Mouse (Mus musculus) CD4-positive, CD25-positive, alpha-beta regulatory T cell, adult 4 months (primary cell): Measurements from ENCODE around the gene Hectd4. TPM values are rescaled to one million over a fixed set of nuclear protein-coding genes. Genes with fewer than 3 reads are reported as not detected.
"Not testable (repeated sequence)": the region's sequence is repeated elsewhere in the genome, so short reads cannot be mapped to it uniquely, and the experiment has no call there.

Source experiments
- ATAC-seq: one replicate; pipeline ENCODE4 v1.8.0; 2017
- polyA plus RNA-seq, 2 experiments: library from polyadenylated mRNA; unstranded; fragments of 100-300 nt; shearing (Covaris generic); gene quantifications; one replicate each; pipeline ENCODE4 v1.2.1; 2017

Gene Hectd4
- 1 to 10 TPM; 8.8 to 9.8 TPM for polyA plus RNA-seq

DNA sequence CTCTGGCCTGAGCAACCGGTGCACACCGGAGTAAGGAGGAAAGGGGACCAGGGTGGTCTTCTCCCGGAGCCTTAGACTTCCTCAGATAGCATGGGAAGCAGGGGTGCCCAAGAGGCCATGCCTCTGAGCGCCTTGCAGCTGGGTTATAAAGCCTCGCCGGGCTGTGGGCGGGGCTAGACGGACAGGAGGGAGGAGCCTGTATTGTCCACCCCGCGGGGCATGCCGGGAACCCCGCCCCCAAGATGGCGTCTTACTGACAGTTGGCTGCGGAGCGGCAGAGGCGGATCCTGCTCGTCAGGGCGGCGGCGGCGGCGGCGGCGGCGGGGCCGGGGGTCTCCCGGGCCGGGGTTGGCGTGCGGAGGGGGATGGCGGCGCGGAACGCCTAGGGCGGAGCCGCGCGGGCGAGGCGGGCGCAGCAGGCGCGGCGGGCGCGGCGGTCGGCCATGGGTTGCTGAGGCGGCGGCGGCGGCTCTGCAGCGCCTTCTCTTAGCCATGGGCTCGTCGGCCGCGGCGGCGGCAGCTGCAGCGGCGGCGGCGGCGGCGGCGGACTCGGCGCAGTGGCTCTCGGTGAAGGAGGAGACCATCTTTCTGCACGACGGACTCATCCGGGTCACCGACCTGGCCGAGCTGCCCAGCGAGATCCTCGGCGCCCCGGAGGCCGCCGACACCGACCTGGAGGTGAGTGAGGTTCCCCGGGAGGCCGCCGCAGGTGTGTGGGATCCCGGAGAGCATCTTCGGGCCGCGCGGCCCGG, at the start of gene Hectd4:
Gene Hectd4, plus strand, starts transcription at position 240 of the 752 bp plus-strand sequence.
- ATAC-seq: peak; percentile 94

DNA sequence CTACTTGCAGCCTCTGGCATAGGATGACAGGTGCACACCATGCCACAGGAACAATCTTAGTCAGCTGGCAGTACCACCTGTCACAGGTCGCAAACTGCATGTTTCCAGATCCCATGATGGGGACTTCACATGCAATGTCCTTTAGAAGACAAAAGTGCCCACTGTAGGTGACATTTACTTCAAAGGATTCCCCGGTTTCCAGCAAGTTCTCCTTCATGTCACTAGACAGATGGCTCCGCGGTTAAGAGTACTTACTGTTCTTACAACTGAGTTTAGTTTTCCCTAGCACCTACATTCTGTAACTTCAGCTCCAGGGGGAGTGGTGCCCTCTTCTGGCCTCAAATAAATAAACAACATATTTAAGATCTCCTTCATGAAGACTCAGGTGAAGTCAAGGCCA, 47.2 kb upstream of the Hectd4 start:
- ATAC-seq: peak; percentile 60

- peak; percentile 67 for ATAC-seq
Measured at GRCm38 (mm10) chr5:121179077-121179857, 40.8 kb upstream of the Hectd4 start.

DNA sequence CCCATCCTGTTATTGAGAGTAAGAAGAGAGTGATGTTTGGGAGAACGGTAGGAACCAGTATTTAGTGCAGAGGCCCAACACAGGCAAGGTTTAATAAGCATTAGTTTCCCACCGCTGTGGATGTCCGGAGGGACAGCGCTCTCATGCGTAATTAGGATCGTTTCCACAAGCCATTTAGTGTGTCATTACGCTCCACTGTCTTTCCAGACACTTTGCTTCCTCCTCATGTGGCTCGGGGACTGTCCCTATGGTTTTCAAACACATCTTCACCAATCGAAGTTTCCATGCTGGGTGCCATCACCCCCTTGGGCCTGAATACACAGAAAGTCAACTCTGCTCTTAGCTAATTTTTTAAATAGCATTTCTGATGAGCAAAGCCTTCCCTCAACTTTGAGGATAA, 36.8 kb upstream of the Hectd4 start:
- ATAC-seq: peak; percentile 53

DNA sequence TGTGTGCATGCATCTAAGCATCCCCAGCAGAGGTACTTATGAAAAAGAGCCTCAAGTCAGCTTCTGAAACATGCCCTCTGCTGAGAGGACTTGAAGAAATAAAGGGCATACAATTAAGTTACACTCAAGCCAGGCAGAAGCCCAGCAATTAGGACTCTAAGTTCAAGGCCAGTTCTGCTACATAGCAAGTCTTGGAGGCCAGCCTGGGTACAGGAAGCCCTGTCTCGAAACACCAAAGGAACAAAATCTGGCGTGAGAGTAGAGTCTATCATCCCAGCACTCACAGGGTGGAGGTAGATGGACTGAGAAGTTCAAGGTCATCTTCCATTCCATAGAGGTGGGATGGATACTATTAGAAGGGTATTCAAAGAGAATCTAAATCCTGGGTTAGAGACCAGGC, 35.6 kb upstream of the Hectd4 start:
- no peak for ATAC-seq

DNA sequence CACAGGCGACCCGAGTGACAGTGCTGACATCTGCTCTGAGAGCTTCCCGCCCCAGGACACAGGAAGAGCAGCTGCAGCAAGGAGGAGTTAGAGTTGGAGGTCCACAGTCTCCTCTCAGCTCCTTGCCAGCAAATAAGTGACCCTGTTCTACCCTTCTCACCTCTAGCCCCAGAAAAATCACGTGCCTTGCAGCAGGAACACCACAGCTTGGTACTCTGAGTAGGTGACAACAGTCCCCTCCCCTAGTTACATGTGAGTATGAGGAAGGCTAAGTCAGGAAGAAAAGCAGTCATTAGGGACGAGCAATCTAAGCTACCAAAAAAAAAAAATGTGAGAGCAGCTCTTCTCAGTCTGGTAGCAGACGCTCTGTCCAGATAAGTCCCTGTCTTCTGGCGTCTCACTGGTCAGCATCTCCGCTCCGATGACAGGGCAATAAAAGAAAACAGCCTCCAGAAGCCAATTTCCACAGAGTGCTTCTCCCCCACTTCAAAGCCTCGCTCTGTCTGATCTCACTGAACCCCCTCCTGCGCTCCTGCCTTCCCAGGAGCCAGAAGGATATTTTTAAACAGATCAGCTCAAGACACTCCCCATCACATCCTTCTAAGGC, 35.0 kb upstream of the Hectd4 start:
- no peak for ATAC-seq

DNA sequence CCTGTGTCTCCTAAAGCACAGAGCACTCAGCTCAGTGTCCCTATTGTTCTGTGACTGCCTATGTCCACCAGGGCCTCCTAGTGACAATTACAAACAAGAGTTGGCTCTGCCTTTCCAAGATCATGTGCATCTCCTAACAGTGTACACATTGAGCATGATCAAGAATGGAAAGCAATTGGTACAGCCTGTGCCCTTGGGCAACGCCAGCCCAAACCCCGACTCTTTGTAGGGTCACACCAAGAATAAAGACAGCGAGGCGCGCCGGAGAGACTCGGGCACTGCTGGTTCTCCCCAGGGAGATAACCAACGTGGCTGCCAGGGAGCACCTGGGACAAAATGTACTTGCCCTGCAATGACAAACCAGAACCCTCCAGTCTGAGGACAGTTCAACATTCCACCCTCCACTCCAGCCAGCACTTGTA, 32.4 kb upstream of the Hectd4 start:
- no peak for ATAC-seq

GRCm38 (mm10) chr5:121188265-121188664, 31.8 kb upstream of the Hectd4 start:
- no peak for ATAC-seq

GRCm38 (mm10) chr5:121189182-121189581, 30.8 kb upstream of the Hectd4 start:
- no peak for ATAC-seq

DNA sequence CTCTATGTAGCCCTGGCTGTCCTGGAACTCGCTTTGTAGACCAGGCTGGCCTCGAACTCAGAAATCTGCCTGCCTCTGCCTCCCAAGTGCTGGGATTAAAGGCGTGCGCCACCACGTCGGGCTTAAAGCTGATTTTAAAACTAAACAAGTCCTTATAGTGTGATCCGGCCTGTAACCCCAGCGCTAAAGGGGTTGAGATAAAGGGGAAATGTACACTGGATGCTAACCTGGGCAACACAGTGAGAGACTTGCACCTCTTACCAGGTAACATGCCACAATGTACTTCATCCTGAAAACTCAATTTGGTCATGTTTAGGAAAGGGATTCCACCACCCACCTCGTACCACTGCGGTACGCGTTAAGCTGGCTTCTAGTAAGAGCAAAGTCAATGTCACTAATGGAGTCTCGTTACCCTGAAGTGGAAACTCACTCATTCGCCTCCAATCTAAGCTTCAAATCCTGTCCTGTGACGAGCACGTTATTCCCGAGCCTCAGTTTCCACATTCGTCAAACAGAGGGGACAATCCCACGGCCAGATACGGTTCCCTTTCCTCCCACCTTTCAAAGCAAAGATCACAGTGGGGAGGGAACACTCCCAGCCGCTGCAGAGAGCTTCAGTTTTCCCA, 29.7 kb upstream of the Hectd4 start:
- no peak for ATAC-seq

- ATAC-seq: peak; percentile 92
Measured at GRCm38 (mm10) chr5:121190836-121191583, 29.0 kb upstream of the Hectd4 start, which contains the start of gene Ptpn11. Ptpn11 (minus strand) TSS chr5:121191397.

GRCm38 (mm10) chr5:121191584-121191906, 28.5 kb upstream of the Hectd4 start:
- ATAC-seq: peak; percentile 42

GRCm38 (mm10) chr5:121194173-121194572, 25.8 kb upstream of the Hectd4 start:
- ATAC-seq: no peak

GRCm38 (mm10) chr5:121196764-121197163, 23.3 kb upstream of the Hectd4 start:
- ATAC-seq: peak; percentile 53

DNA sequence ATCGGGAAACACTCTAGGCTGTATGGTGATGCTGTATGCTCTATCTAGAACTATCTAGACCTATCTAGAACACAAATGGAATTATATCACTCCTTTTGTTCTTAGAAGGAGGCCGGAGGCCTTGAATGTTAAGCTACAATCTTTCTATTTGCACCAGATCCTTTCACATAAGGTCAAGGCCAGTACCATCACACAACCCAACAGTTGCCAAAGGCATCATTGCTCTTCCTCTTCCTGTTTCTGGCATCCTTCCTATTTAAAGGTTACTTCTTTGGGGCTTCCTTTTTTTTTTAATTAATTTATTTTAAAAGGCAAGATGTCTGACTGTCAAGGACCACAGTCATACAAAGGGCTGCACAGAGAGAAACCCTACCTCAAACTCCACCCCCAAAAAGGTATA, 22.7 kb upstream of the Hectd4 start:
- ATAC-seq: no peak

DNA sequence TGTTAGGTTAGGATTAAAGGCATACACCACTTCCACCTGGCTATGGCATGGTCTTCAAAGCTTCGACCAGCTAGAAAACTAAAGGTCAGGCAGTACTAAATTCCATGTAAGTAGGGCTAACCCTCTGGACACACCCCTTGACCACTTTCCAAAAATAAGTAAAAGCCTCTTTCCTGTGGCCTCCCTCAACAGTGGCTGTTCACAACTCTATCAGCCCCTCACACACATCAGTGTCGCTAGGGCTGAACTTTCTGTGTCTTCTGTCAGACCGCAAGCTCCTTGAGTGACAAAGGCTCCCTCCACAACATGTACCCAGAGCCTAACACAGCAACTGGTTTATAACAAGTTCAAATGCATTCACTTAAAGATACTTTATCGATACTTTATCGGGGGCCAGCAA, 21.6 kb upstream of the Hectd4 start:
- ATAC-seq: no peak

DNA sequence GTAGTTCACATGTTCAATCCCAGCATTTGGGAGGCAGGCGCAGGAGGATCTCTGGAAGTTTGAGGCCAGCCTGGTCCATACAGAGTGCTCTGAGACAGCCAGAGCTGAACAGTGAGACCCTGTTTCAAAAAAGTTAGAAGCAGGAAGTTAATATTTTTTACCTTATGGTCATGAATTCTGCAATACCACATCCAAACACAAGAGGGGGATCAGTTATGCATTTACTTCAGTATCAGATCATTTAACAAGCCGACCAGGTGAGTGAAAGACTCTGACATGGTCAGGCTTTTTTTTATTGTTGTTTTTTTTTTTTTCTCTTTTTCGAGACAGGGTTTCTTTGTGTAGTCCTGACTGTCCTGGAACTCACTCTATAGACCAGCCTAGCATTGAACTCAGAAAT, 18.3 kb upstream of the Hectd4 start:
- peak; percentile 53 for ATAC-seq

GRCm38 (mm10) chr5:121202467-121202866, 17.6 kb upstream of the Hectd4 start:
- ATAC-seq: no peak

- ATAC-seq: peak; percentile 93
Measured at GRCm38 (mm10) chr5:121204132-121205089, 15.6 kb upstream of the Hectd4 start, which contains the start of gene Rpl6. Rpl6 (plus strand) TSS chr5:121204481.

GRCm38 (mm10) chr5:121205537-121206130, 14.4 kb upstream of the Hectd4 start:
- ATAC-seq: not testable (repeated sequence)

DNA sequence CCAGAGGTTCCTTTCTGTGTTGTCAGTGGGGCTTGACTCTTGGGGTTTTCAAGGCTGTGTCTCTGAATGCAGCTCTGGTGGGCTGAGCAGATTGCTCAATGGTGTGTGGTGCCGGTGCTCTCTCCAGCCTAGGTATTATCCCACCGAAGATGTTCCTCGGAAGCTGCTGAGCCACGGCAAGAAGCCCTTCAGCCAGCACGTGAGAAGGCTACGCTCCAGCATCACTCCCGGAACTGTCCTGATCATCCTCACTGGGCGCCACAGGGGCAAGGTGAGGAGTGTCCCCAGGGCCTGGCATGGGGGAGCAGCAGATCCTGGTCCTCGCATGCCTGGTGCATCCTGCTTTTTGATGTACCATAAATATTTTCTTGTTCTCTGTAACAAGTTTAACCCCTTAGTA, 13.5 kb upstream of the Hectd4 start:
- ATAC-seq: no peak
